ENCODE assay signal across 17 mouse cellular contexts in genomic region chr19:28235096-28235495, GRCm38 (mm10).
DNase-seq lines count a peak whose midpoint lies in the region; ATAC-seq lines count a peak whose summit lies in the region.
"Had no signal": no experiment of that assay in that cellular context is flagged by ENCODE, and none has a peak within 500 bp of the region (broad histone marks: within the 10 kb centered on the region; RNA-seq: fewer than 3 reads in every experiment).

No protein-coding gene starts in this region.

- H3K4me3 ChIP-seq in forebrain, embryonic 11.5 days (ENCODE audit: low read depth, low read length): no peak overlapping the region
- no peak overlapping the region for H3K4me3 ChIP-seq in forebrain, embryonic 10.5 days
- H3K4me3 ChIP-seq in forebrain, embryonic 15.5 days: no peak overlapping the region
- H3K4me3 ChIP-seq: embryonic facial prominence, embryonic 10.5 days; limb, embryonic 10.5 days had no signal

- no peaks in the 10 kb centered on the region for H3K27me3 ChIP-seq in forebrain, embryonic 11.5 days (ENCODE audit: control insufficient read depth, insufficient read depth, low read length)
- no peaks in the 10 kb centered on the region for H3K27me3 ChIP-seq in forebrain, embryonic 10.5 days (ENCODE audit: poor library complexity, severe bottlenecking)
- no peaks in the 10 kb centered on the region for H3K27me3 ChIP-seq in forebrain, embryonic 15.5 days
- H3K27me3 ChIP-seq: CH12.LX had no signal

- no peak overlapping the region for H3K4me2 ChIP-seq in forebrain, embryonic 11.5 days (ENCODE audit: low read depth, low read length, severe bottlenecking)
- no peak overlapping the region for H3K4me2 ChIP-seq in forebrain, embryonic 15.5 days (replicated peaks)

- H3K9me3 ChIP-seq in forebrain, embryonic 11.5 days (ENCODE audit: control insufficient read depth, low read length): no peaks in the 10 kb centered on the region
- no peaks in the 10 kb centered on the region for H3K9me3 ChIP-seq in forebrain, embryonic 10.5 days
- H3K9me3 ChIP-seq in forebrain, embryonic 15.5 days: no peaks in the 10 kb centered on the region
- H3K9me3 ChIP-seq: embryonic facial prominence, embryonic 10.5 days; limb, embryonic 10.5 days had no signal

- no peak overlapping the region for H3K9ac ChIP-seq in forebrain, embryonic 11.5 days (ENCODE audit: low read length)
- no peak overlapping the region for H3K9ac ChIP-seq in forebrain, embryonic 15.5 days (replicated peaks)

- no peak overlapping the region for H3K27ac ChIP-seq in forebrain, embryonic 11.5 days (ENCODE audit: low read depth, low read length)
- no peak overlapping the region for H3K27ac ChIP-seq in forebrain, embryonic 10.5 days
- H3K27ac ChIP-seq in forebrain, embryonic 15.5 days (replicated peaks): no peak overlapping the region
- H3K27ac ChIP-seq: embryonic facial prominence, embryonic 10.5 days; limb, embryonic 10.5 days had no signal

- DNase-seq in forebrain, embryonic 11.5 days (ENCODE audit: low spot score): peak; percentile 52
- no peak for DNase-seq in forebrain, embryonic 10.5 days (ENCODE audit: extremely low spot score, low spot score)
- DNase-seq in right cerebral cortex, postnatal 10 days (ENCODE audit: low spot score in 2 of 2): peak; percentile 39 to 41
- no peak for DNase-seq in right cerebral cortex, postnatal 4 days
- DNase-seq in layer of hippocampus, postnatal 36 days: peak; percentile 13 to 18
- DNase-seq in kidney, adult 9 months: no peak
- no peak for DNase-seq in urinary bladder, postnatal 25 days (ENCODE audit: low spot score)
- DNase-seq: gastrocnemius, postnatal 10 days; lung, adult 2 months; lung, postnatal 36 days; thymus, postnatal 14 days had no signal

- H3K4me1 ChIP-seq in forebrain, embryonic 11.5 days (replicated peaks; ENCODE audit: control insufficient read depth, insufficient read depth, low read length): no peaks in the 10 kb centered on the region
- H3K4me1 ChIP-seq in forebrain, embryonic 10.5 days: no peaks in the 10 kb centered on the region
- H3K4me1 ChIP-seq in forebrain, embryonic 15.5 days: peaks cover 2% of the 10 kb centered on the region; the same call in 1 of the 2 replicates
- H3K4me1 ChIP-seq: embryonic facial prominence, embryonic 10.5 days; limb, embryonic 10.5 days had no signal

- no peak for ATAC-seq in forebrain, embryonic 11.5 days (replicated peaks; ENCODE audit: low FRiP score)
- ATAC-seq in forebrain, embryonic 15.5 days (replicated peaks): peak; percentile 64
- ATAC-seq: inflammation-experienced regulatory T-cells, adult 6 months; midbrain, embryonic 16.5 days had no signal

- H3K36me3 ChIP-seq in forebrain, embryonic 11.5 days (ENCODE audit: control insufficient read depth, insufficient read depth, low read length): no peaks in the 10 kb centered on the region
- no peaks in the 10 kb centered on the region for H3K36me3 ChIP-seq in forebrain, embryonic 10.5 days (replicated peaks)
- no peaks in the 10 kb centered on the region for H3K36me3 ChIP-seq in forebrain, embryonic 15.5 days
- H3K36me3 ChIP-seq: embryonic facial prominence, embryonic 10.5 days; limb, embryonic 10.5 days had no signal

- 88% methylated on average over 9 of the region's 9 CpGs for WGBS in forebrain, embryonic 11.5 days
- WGBS in forebrain, embryonic 10.5 days: 93% methylated on average over 9 of the region's 9 CpGs
- WGBS in forebrain, embryonic 15.5 days: 58% methylated on average over 9 of the region's 9 CpGs

Comparison
In these comparisons a context has a peak if more than half of its experiments do, and no peak if none do; other contexts are left out.
1. DNase-seq: peak in forebrain, embryonic 11.5 days (single experiment), right cerebral cortex, postnatal 10 days (2 of 2) and layer of hippocampus, postnatal 36 days (2 of 2); none in forebrain, embryonic 10.5 days (single experiment), right cerebral cortex, postnatal 4 days (single experiment), kidney, adult 9 months (single experiment) and urinary bladder, postnatal 25 days (single experiment).